Mouse (Mus musculus) G1E (cell line): ENCODE data around the gene Pid1. TPM values are rescaled to one million over a fixed set of nuclear protein-coding genes. Genes with fewer than 3 reads are reported as not detected.

Experiments
- ATAC-seq: 2 replicates; pipeline ENCODE4 v1.8.0; 2016; ENCODE audit warnings: mild to moderate bottlenecking; ENCODE audit not compliant: insufficient number of reproducible peaks, poor library complexity, low FRiP score, severe bottlenecking; ENCODE audit errors: extremely low read depth
- DNase-seq: peaks from one replicate; pipeline ENCODE4 v3.0.0; 2012; ENCODE audit warnings: low spot score
- H3K27me3 ChIP-seq: 2 replicates; pipeline ENCODE4 v1.6.1; 2012; ENCODE audit warnings: mild to moderate bottlenecking, low read length, inconsistent platforms; ENCODE audit not compliant: insufficient read depth
- H3K36me3 ChIP-seq: replicated peaks from 2 replicates; pipeline ENCODE3; 2012; ENCODE audit warnings: mild to moderate bottlenecking, inconsistent platforms
- H3K4me1 ChIP-seq: 2 replicates; pipeline ENCODE4 v1.6.1; 2012; ENCODE audit warnings: low read depth, low read length, inconsistent platforms, mixed read lengths; ENCODE audit not compliant: insufficient read depth
- H3K4me3 ChIP-seq: 2 replicates; pipeline ENCODE4 v1.5.1; 2012; ENCODE audit warnings: low read depth, mild to moderate bottlenecking, inconsistent platforms, low read length, moderate library complexity, mixed read lengths
- H3K9me3 ChIP-seq: replicated peaks from 2 replicates; pipeline ENCODE4 v1.6.1; 2012; ENCODE audit warnings: inconsistent platforms
- CTCF ChIP-seq: IDR thresholded peaks from 2 replicates; pipeline ENCODE4 v1.5.1; 2012; ENCODE audit warnings: low read depth, low read length, inconsistent platforms, mixed read lengths
- GATA1 ChIP-seq: IDR thresholded peaks from 2 replicates; pipeline ENCODE4 v1.6.1; 2012; ENCODE audit warnings: borderline replicate concordance, low read length, inconsistent platforms, mixed read lengths
- GATA2 ChIP-seq: IDR thresholded peaks from 2 replicates; pipeline ENCODE4 v1.6.1; 2012; ENCODE audit warnings: low read depth, low read length, inconsistent platforms, borderline replicate concordance
- POLR2AphosphoS5 ChIP-seq: IDR thresholded peaks from 2 replicates; pipeline ENCODE4 v1.6.1; 2012; ENCODE audit warnings: low read depth, low read length, inconsistent platforms; ENCODE audit not compliant: insufficient replicate concordance
- TAL1 ChIP-seq: conservative IDR thresholded peaks from 2 replicates; pipeline ENCODE4 v1.6.1; 2012; ENCODE audit warnings: low read depth, low read length, inconsistent platforms, mixed read lengths
- polyA plus RNA-seq: library from polyadenylated mRNA; stranded (reverse); fragments of >175 nt; gene quantifications from 2 replicates; pipeline ENCODE4 v1.2.3, GENCODE M21; 2012
- total RNA-seq, 2 experiments: library from RNA; stranded (forward) in 1 of 2; stranded (reverse) in 1 of 2; fragments of 200-1000 nt in 1 of 2; fragments of >200 nt in 1 of 2; fragmentation: Nextera tagmentation in 1 of 2; gene quantifications; 2 replicates each; pipeline ENCODE4 v1.2.3; 2014 to 2017

Pid1 gene
- total and polyA plus RNA-seq, 3 experiments: 0.33 TPM; not detected in 2

- H3K27me3 ChIP-seq: no peaks in the 10 kb centered on the region
- no peaks in the 10 kb centered on the region for H3K36me3 ChIP-seq
- H3K4me1 ChIP-seq: no peaks in the 10 kb centered on the region
- H3K9me3 ChIP-seq: peaks cover 3% of the 10 kb centered on the region; the same call in 1 of the 2 replicates
- H3K4me3 ChIP-seq: no peak overlapping the region
- no peak for DNase-seq
- ATAC-seq: no peak
- TF ChIP-seq GATA2: no peak
- no peak for TF ChIP-seq POLR2AphosphoS5
- no peak for TF ChIP-seq TAL1
- TF ChIP-seq GATA1: no peak
- no peak for TF ChIP-seq CTCF
Measured at GRCm38 (mm10) chr1:84012871-84013375, 351.1 kb downstream of the Pid1 start.

GRCm38 (mm10) chr1:84002630-84003029 is 361.4 kb downstream of the Pid1 start:
- no peaks in the 10 kb centered on the region for H3K36me3 ChIP-seq
- TF ChIP-seq TAL1 (no peak), CTCF (no peak), GATA2 (no peak), GATA1 (no peak), POLR2AphosphoS5 (no peak)
- peaks cover 15% of the 10 kb centered on the region for H3K9me3 ChIP-seq
- no peak overlapping the region for H3K4me3 ChIP-seq
- ATAC-seq (no peak), DNase-seq (no peak)
- H3K27me3 ChIP-seq: no peaks in the 10 kb centered on the region
- no peaks in the 10 kb centered on the region for H3K4me1 ChIP-seq
